Mouse (Mus musculus) ES-CJ7 (cell line): ENCODE data around the gene Wdr77.
"Not testable (repeated sequence)": the region's sequence is repeated elsewhere in the genome, so short reads cannot be mapped to it uniquely, and the experiment has no call there.

Source experiments
- DNase-seq: peaks from one replicate; pipeline ENCODE4 v3.0.0; 2011; ENCODE audit warnings: low read depth, low spot score

Wdr77 gene

GRCm38 (mm10) chr3:105958974-105959580, at the start of gene Wdr77:
TSS of gene Wdr77 (plus strand) at chr3:105959369.
- DNase-seq, result peak; percentile 99

- DNase-seq, result no peak
Observed at GRCm38 (mm10) chr3:105910519-105911190, 48.5 kb upstream of the Wdr77 start.

GRCm38 (mm10) chr3:105912097-105912880, 46.9 kb upstream of the Wdr77 start:
- DNase-seq, result no peak

GRCm38 (mm10) chr3:105913839-105914681, 45.1 kb upstream of the Wdr77 start:
- DNase-seq, result no peak

GRCm38 (mm10) chr3:105915281-105915680, 43.9 kb upstream of the Wdr77 start:
- no peak for DNase-seq

GRCm38 (mm10) chr3:105916455-105916854, 42.7 kb upstream of the Wdr77 start:
- DNase-seq, result not testable (repeated sequence)

- no peak for DNase-seq
Observed at GRCm38 (mm10) chr3:105917656-105918354, 41.4 kb upstream of the Wdr77 start.

- DNase-seq, result no peak
Observed at GRCm38 (mm10) chr3:105918355-105918745, 40.8 kb upstream of the Wdr77 start.

GRCm38 (mm10) chr3:105920743-105921142, 38.4 kb upstream of the Wdr77 start:
- not testable (repeated sequence) for DNase-seq

GRCm38 (mm10) chr3:105921959-105922358, 37.2 kb upstream of the Wdr77 start:
- DNase-seq, result no peak

- no peak for DNase-seq
Observed at GRCm38 (mm10) chr3:105924616-105925015, 34.6 kb upstream of the Wdr77 start.

- DNase-seq, result no peak
Observed at GRCm38 (mm10) chr3:105927561-105928194, 31.5 kb upstream of the Wdr77 start.

GRCm38 (mm10) chr3:105928195-105928569, 31.0 kb upstream of the Wdr77 start:
- no peak for DNase-seq

GRCm38 (mm10) chr3:105928781-105929180, 30.4 kb upstream of the Wdr77 start:
- peak; percentile 69 for DNase-seq

GRCm38 (mm10) chr3:105929821-105930220, 29.3 kb upstream of the Wdr77 start:
- DNase-seq, result no peak

- DNase-seq, result no peak
Observed at GRCm38 (mm10) chr3:105931095-105931494, 28.1 kb upstream of the Wdr77 start.

- no peak for DNase-seq
Observed at GRCm38 (mm10) chr3:105932240-105933071, 26.7 kb upstream of the Wdr77 start, which contains the start of gene I830077J02Rik. TSS of gene I830077J02Rik (minus strand) at chr3:105932664.

- no peak for DNase-seq
Observed at GRCm38 (mm10) chr3:105933926-105934325, 25.2 kb upstream of the Wdr77 start.

- no peak for DNase-seq
Observed at GRCm38 (mm10) chr3:105935033-105935432, 24.1 kb upstream of the Wdr77 start.

GRCm38 (mm10) chr3:105936111-105936510, 23.1 kb upstream of the Wdr77 start:
- DNase-seq, result no peak
